Mouse (Mus musculus) left cerebral cortex, adult 6 months (tissue): Measurements from ENCODE around the gene Trmt5. TPM values are rescaled to one million over a fixed set of nuclear protein-coding genes. Genes with fewer than 3 reads are reported as not detected.

Source experiments
- long read RNA-seq, 2 experiments: library from polyadenylated mRNA; unstranded; transcript quantifications; one replicate each; pipeline ENCODE4 v2.0.0; 2019 to 2020
- polyA plus RNA-seq: library from polyadenylated mRNA; unstranded; fragments of <200 nt; fragmentation: Nextera tagmentation; gene quantifications from 2 replicates; pipeline ENCODE4 v1.2.3, GENCODE M21; 2021

Trmt5 gene
- polyA plus RNA-seq, result 7.6 and 9.3 TPM in 2 replicates
- long read RNA-seq, experiment 1, transcript Trmt5-201 (5 exons, 2,066 nt), result major isoform, 24 of 50 reads
- long read RNA-seq, experiment 1, partial matches to known transcripts, result 17 of 50 reads
- long read RNA-seq, experiment 1, other reads (novel, unspliced or antisense), result 9 of 50 reads
- long read RNA-seq, experiment 2, partial matches to known transcripts, result 0 of 4 reads
- long read RNA-seq, experiment 2, other reads (novel, unspliced or antisense), result 2 of 4 reads

DNA sequence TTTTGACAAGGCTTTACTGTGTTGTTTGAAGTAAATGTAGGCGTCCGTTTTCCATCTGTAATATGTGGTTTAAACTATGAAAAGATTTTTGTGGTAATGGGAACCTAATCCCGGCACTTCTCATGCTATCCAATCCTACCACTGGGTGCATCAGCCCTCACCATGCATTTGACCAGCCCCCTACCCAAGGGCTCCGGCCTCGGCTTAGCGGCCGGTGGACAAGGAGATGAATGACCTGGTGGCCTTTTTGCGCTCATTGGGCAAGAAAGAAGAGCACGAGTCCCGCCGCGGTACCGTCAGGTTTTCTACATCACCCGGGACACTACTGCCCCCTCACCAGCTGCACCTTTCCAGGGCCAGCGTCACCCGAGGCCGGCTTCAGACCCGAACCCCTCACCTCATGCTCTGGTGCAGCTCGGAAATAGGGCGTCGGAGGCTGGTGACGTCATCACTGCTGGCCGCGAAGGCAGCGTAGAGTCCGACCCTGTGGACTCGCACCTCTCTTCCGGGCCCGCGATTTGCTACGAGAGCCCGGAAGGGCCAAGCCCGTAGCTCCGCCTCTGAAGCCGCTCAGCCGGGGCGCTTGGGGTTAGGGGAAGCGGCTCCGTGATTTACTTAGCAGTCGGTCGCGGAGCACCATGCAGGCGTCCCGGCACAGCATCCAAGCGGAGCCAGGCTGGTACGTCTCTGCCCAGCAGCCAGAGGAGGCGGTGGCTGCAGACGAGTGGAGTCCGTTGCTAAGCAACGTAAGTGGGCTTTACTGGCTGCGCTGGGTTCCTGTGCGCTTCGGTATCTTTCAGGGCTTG lies at the start of gene Trmt5, which contains the start of gene Slc38a6:
TSS of gene Trmt5 (minus strand) at position 424 of the 806 bp plus-strand sequence.
TSS of gene Slc38a6 (plus strand) at position 493 of the 806 bp plus-strand sequence.

Other genes with a start within 250 kb of the Trmt5 start
- gene Six1, start 232.8 kb downstream of the Trmt5 start, polyA plus RNA-seq, result 0.10 and 0.20 TPM in 2 replicates
- 0.29 and 0.33 TPM in 2 replicates for gene Six4, start 173.3 kb downstream of the Trmt5 start, polyA plus RNA-seq
- gene Mnat1, start 163.0 kb downstream of the Trmt5 start, polyA plus RNA-seq, result 12.7 and 15.5 TPM in 2 replicates
- gene Slc38a6, start 69 bp upstream of the Trmt5 start, polyA plus RNA-seq, result 4.7 and 5.7 TPM in 2 replicates